Mouse (Mus musculus) embryonic facial prominence, embryonic 13.5 days (tissue): Measurements from ENCODE around the gene Rgs3. TPM values are rescaled to one million over a fixed set of nuclear protein-coding genes. Genes with fewer than 3 reads are reported as not detected.
A peak's percentile ranks its signal among the peaks of the same experiment; 100 is the strongest.

Source experiments
- ATAC-seq: fragments of 200-750 bp; cut with Nextera tagmentation; 2 replicates; pipeline ENCODE4 v1.8.0; 2017; ENCODE audit warnings: low read depth; ENCODE audit not compliant: insufficient number of reproducible peaks, insufficient read depth, low FRiP score, low TSS enrichment
- H3K27ac ChIP-seq: fragments of 300-500 bp; sonication (generic); 2 replicates; pipeline ENCODE4 v1.5.1; 2015; ENCODE audit warnings: moderate library complexity, mild to moderate bottlenecking, inconsistent platforms
- H3K27me3 ChIP-seq: fragments of 300-500 bp; sonication (generic); 2 replicates; pipeline ENCODE4 v1.6.1; 2015; ENCODE audit warnings: mild to moderate bottlenecking, inconsistent platforms
- H3K36me3 ChIP-seq: fragments of 300-500 bp; sonication (generic); 2 replicates; pipeline ENCODE4 v1.6.1; 2015; ENCODE audit warnings: mild to moderate bottlenecking, inconsistent platforms
- H3K4me1 ChIP-seq: fragments of 300-500 bp; sonication (generic); 2 replicates; pipeline ENCODE4 v1.6.1; 2015; ENCODE audit warnings: inconsistent platforms
- H3K4me2 ChIP-seq: fragments of 300-500 bp; sonication (generic); 2 replicates; pipeline ENCODE4 v1.6.1; 2015; ENCODE audit warnings: moderate library complexity, mild to moderate bottlenecking, inconsistent platforms
- H3K4me3 ChIP-seq: fragments of 300-500 bp; sonication (generic); 2 replicates; pipeline ENCODE4 v1.5.1; 2015; ENCODE audit warnings: mild to moderate bottlenecking, inconsistent platforms
- H3K9ac ChIP-seq: fragments of 300-500 bp; sonication (generic); 2 replicates; pipeline ENCODE4 v1.6.1; 2015; ENCODE audit warnings: mild to moderate bottlenecking, inconsistent platforms
- H3K9me3 ChIP-seq: fragments of 300-500 bp; sonication (generic); 2 replicates; pipeline ENCODE4 v1.6.1; 2016; ENCODE audit warnings: inconsistent platforms
- WGBS: fragments of 180-500 bp; shearing (Covaris S2); methylation state at CpG from one replicate; pipeline ENCODE4 v1.1.7; 2015; ENCODE audit warnings: mixed read lengths; 5-methylcytosine and 5-hydroxymethylcytosine counted together
- polyA plus RNA-seq: library from polyadenylated mRNA; unstranded; fragments of >200 nt; fragmentation: Nextera tagmentation; extraction: Ambion mirVana; gene quantifications from 2 replicates; pipeline ENCODE4 v1.2.1, GENCODE M21; 2015

The Rgs3 gene
- polyA plus RNA-seq, 1 experiment from 2014 or later, result 50.8 TPM

- Histone ChIP-seq H3K27ac (peak overlapping the region; percentile 39), H3K4me1 (peaks cover 16% of the 10 kb centered on the region), H3K4me2 (no peak overlapping the region), H3K27me3 (no peaks in the 10 kb centered on the region), H3K9ac (no peak overlapping the region), H3K4me3 (no peak overlapping the region), H3K36me3 (no peaks in the 10 kb centered on the region), H3K9me3 (no peaks in the 10 kb centered on the region)
- ATAC-seq, result no peak
- WGBS, result 38% methylated on average over 3 of the region's 3 CpGs
These were observed 162.4 kb downstream of the Rgs3 start for GRCm38 (mm10) chr4:62722021-62722426.

- no peak overlapping the region for H3K4me3 ChIP-seq
- no peaks in the 10 kb centered on the region for H3K27me3 ChIP-seq
- WGBS, result 87% methylated on average over 5 of the region's 5 CpGs
- no peak for ATAC-seq
- no peak overlapping the region for H3K27ac ChIP-seq
- H3K36me3 ChIP-seq, result no peaks in the 10 kb centered on the region
- H3K4me2 ChIP-seq, result no peak overlapping the region
- H3K9me3 ChIP-seq, result no peaks in the 10 kb centered on the region
- H3K9ac ChIP-seq, result no peak overlapping the region
- peaks cover 32% of the 10 kb centered on the region for H3K4me1 ChIP-seq
These were observed 164.1 kb downstream of the Rgs3 start for GRCm38 (mm10) chr4:62723795-62724194.

GRCm38 (mm10) chr4:62726282-62726937 is 166.8 kb downstream of the Rgs3 start:
- Histone ChIP-seq H3K9ac (no peak overlapping the region), H3K4me1 (peaks cover 44% of the 10 kb centered on the region), H3K27ac (peak overlapping the region; percentile 73; the same call in 1 of the 2 replicates), H3K36me3 (no peaks in the 10 kb centered on the region), H3K4me2 (no peak overlapping the region), H3K9me3 (no peaks in the 10 kb centered on the region), H3K27me3 (no peaks in the 10 kb centered on the region), H3K4me3 (no peak overlapping the region)
- no peak for ATAC-seq
- WGBS, result 72% methylated on average over 5 of the region's 5 CpGs

- no peaks in the 10 kb centered on the region for H3K27me3 ChIP-seq
- no peak overlapping the region for H3K9ac ChIP-seq
- ATAC-seq, result no peak; the same call in 1 of the 2 replicates
- H3K4me1 ChIP-seq, result peaks cover 47% of the 10 kb centered on the region
- 52% methylated on average over 20 of the region's 20 CpGs for WGBS
- H3K36me3 ChIP-seq, result no peaks in the 10 kb centered on the region
- no peak overlapping the region for H3K4me2 ChIP-seq
- no peak overlapping the region for H3K4me3 ChIP-seq
- H3K9me3 ChIP-seq, result no peaks in the 10 kb centered on the region
- peak overlapping the region; percentile 73 for H3K27ac ChIP-seq
These were observed 168.1 kb downstream of the Rgs3 start for GRCm38 (mm10) chr4:62727541-62728303.

GRCm38 (mm10) chr4:62728471-62728870 is 168.8 kb downstream of the Rgs3 start:
- no peak overlapping the region for H3K4me2 ChIP-seq
- no peak overlapping the region for H3K9ac ChIP-seq
- H3K36me3 ChIP-seq, result no peaks in the 10 kb centered on the region
- peak overlapping the region; percentile 73; the same call in 1 of the 2 replicates for H3K27ac ChIP-seq
- no peaks in the 10 kb centered on the region for H3K27me3 ChIP-seq
- H3K9me3 ChIP-seq, result no peaks in the 10 kb centered on the region
- no peak for ATAC-seq
- WGBS, result 86% methylated on average over 6 of the region's 6 CpGs
- peaks cover 55% of the 10 kb centered on the region for H3K4me1 ChIP-seq
- no peak overlapping the region for H3K4me3 ChIP-seq

- 80% methylated on average over 4 of the region's 4 CpGs for WGBS
These were observed 169.5 kb downstream of the Rgs3 start for GRCm38 (mm10) chr4:62729191-62729590.

GRCm38 (mm10) chr4:62729941-62730340 is 170.3 kb downstream of the Rgs3 start:
- Histone ChIP-seq H3K9me3 (no peaks in the 10 kb centered on the region), H3K4me1 (peaks cover 67% of the 10 kb centered on the region), H3K27ac (peak overlapping the region; percentile 36; the same call in 1 of the 2 replicates), H3K4me2 (no peak overlapping the region), H3K9ac (no peak overlapping the region), H3K27me3 (no peaks in the 10 kb centered on the region), H3K4me3 (no peak overlapping the region), H3K36me3 (no peaks in the 10 kb centered on the region)
- ATAC-seq, result no peak
- 65% methylated on average over 5 of the region's 5 CpGs for WGBS

More at GRCm38 (mm10) chr4:62729191-62729590, 169.5 kb downstream of the Rgs3 start:
- peak overlapping the region; percentile 16; the same call in 1 of the 2 replicates for H3K27ac ChIP-seq
- H3K9ac ChIP-seq, result no peak overlapping the region
- H3K9me3 ChIP-seq, result no peaks in the 10 kb centered on the region
- no peaks in the 10 kb centered on the region for H3K36me3 ChIP-seq
- no peak overlapping the region for H3K4me3 ChIP-seq
- ATAC-seq, result no peak
- no peak overlapping the region for H3K4me2 ChIP-seq
- peaks cover 62% of the 10 kb centered on the region for H3K4me1 ChIP-seq
- no peaks in the 10 kb centered on the region for H3K27me3 ChIP-seq

GRCm38 (mm10) chr4:62730861-62731260 is 171.2 kb downstream of the Rgs3 start:
- no peak overlapping the region for H3K4me2 ChIP-seq
- H3K4me3 ChIP-seq, result no peak overlapping the region
- peaks cover 76% of the 10 kb centered on the region for H3K4me1 ChIP-seq
- no peak overlapping the region for H3K9ac ChIP-seq
- no peaks in the 10 kb centered on the region for H3K27me3 ChIP-seq
- 78% methylated on average over 3 of the region's 3 CpGs for WGBS
- ATAC-seq, result no peak
- H3K27ac ChIP-seq, result 0 out of 2 replicates have a peak overlapping the region, but pooled peaks have one; percentile 51
- no peaks in the 10 kb centered on the region for H3K36me3 ChIP-seq
- no peaks in the 10 kb centered on the region for H3K9me3 ChIP-seq

GRCm38 (mm10) chr4:62731531-62732063 is 171.9 kb downstream of the Rgs3 start:
- Histone ChIP-seq H3K9ac (no peak overlapping the region), H3K4me3 (no peak overlapping the region), H3K4me2 (no peak overlapping the region), H3K27ac (peak overlapping the region; percentile 77), H3K27me3 (no peaks in the 10 kb centered on the region), H3K36me3 (no peaks in the 10 kb centered on the region), H3K9me3 (no peaks in the 10 kb centered on the region), H3K4me1 (peaks cover 82% of the 10 kb centered on the region)
- WGBS, result 75% methylated on average over 6 of the region's 6 CpGs
- no peak for ATAC-seq

- Histone ChIP-seq H3K4me1 (peaks cover 79% of the 10 kb centered on the region), H3K4me3 (no peak overlapping the region), H3K9ac (0 out of 2 replicates have a peak overlapping the region, but pooled peaks have one; percentile 8), H3K36me3 (no peaks in the 10 kb centered on the region), H3K9me3 (no peaks in the 10 kb centered on the region), H3K27ac (peak overlapping the region; percentile 77), H3K4me2 (no peak overlapping the region), H3K27me3 (no peaks in the 10 kb centered on the region)
- 58% methylated on average over 7 of the region's 7 CpGs for WGBS
- no peak for ATAC-seq
These were observed 172.4 kb downstream of the Rgs3 start for GRCm38 (mm10) chr4:62732096-62732495.

GRCm38 (mm10) chr4:62732840-62733239 is 173.2 kb downstream of the Rgs3 start:
- 22% methylated on average over 2 of the region's 2 CpGs for WGBS
- Histone ChIP-seq H3K27me3 (no peaks in the 10 kb centered on the region), H3K4me1 (peaks cover 72% of the 10 kb centered on the region), H3K9ac (0 out of 2 replicates have a peak overlapping the region, but pooled peaks have one; percentile 8), H3K4me2 (no peak overlapping the region), H3K27ac (peak overlapping the region; percentile 77), H3K36me3 (no peaks in the 10 kb centered on the region), H3K9me3 (no peaks in the 10 kb centered on the region), H3K4me3 (no peak overlapping the region)
- ATAC-seq, result peak; percentile 46
